Mouse (Mus musculus) B cell, adult 2 months (primary cell): Measurements from ENCODE around the gene F5.

Experiments used
- DNase-seq, 2 experiments: peaks; one replicate each; pipeline ENCODE4 v3.0.0; 2022

The F5 gene

DNA sequence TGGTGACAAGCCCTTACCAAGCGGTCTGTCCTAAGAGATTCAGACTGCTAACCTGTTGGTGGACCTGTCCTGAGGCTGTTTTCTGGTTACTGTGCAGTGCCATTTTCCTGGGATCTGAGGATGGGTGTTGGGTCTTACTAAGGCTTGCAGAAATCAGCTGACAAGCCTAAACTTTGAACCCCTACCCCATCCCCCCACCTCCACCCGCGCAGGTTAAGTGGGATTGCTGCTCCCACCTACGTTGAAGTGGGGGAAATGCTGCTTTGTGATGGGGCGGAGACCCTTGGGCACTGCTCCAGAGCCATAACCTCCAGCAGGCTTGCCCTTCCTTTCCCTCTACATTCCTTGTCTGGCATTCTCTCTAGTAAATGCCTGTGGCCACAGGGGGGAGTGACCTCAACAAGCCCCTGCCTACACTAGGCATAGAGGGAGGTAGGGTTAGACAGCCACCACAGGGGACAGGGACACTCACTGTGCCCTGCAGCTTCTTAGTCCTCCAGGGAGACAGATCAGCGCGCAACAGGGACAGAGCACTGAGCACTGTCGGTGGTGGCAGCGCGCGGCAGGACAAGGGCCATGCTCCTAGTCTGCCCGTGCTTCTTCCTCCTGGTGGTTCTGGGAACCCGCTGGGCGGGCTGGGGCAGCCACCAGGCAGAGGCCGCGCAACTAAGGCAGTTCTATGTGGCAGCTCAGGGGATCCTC, at the start of gene F5:
TSS of gene F5 (plus strand) at position 452 of the 702 bp plus-strand sequence.
- no peak for DNase-seq

DNA sequence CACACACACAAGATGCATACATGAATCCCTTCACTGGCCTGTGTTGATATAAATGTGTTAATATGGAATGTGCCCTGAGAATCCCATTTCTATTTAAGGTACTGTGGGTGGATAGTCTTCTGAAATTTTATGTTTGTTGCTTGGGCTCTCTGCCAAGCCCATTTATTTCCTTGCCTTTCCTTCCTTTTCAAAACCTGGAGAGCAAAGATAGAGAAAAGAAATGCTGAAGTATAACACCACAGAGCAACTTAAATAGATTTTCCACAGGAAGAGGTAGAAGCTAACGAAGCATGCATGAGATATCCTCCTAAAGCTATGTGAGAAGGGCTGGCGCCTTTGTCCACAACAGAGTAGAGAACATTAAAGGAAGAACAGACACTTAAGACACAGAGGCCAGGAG, 41.9 kb upstream of the F5 start:
- DNase-seq: no peak

DNA sequence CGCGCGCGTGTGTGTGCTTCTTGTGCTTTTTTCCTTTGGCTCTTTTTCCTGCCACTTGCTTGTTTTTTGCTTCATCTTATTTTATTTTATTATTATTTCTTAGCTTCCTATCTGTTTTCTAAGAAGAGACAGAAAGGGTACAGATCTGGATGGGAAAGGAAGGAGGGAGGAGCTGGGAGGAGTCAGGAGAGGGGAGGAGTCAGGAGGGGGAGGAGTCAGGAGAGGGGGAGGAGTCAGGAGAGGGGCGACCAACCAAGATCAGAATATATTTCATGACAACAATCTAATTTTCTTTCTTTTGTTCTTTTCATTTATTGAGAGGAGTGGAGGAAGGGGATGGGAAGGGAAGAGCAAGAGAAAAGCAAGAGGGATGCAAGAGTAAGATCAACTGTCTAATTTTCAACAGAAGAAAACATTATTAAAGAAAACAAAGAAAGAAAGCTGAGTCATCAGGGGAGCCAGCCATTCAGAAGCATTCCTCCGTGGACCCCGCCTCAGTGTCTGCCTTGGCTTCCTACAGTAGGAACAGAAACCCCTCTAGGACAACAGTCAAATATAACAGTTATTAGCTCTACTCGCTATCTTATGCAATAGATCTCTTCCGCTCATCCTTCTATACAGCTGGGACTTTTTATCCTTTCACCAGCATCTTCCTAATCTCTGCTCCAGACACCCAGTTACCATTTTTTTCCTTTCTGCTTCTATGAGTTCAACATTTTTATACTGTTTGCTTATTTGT, 40.9 kb upstream of the F5 start:
- no peak for DNase-seq

DNA sequence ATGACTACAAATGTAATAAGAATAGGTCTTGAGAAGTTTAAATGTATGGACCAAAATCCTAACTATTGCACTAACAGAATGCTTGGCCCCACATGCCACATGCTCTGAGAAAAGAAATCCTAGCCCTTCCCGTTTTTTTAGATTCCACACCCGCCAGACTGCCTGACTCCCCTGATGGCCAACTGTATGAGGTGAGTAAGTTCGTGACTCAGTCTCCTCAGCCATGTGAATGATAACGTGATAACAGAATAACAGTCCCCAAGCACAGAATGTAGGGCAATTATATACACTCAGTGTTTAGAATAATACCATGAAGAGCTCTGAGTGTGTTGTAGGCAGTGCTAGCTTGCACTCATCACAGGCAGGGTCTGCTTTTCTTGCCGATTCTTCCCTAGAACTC, 37.4 kb upstream of the F5 start:
- DNase-seq: no peak

DNA sequence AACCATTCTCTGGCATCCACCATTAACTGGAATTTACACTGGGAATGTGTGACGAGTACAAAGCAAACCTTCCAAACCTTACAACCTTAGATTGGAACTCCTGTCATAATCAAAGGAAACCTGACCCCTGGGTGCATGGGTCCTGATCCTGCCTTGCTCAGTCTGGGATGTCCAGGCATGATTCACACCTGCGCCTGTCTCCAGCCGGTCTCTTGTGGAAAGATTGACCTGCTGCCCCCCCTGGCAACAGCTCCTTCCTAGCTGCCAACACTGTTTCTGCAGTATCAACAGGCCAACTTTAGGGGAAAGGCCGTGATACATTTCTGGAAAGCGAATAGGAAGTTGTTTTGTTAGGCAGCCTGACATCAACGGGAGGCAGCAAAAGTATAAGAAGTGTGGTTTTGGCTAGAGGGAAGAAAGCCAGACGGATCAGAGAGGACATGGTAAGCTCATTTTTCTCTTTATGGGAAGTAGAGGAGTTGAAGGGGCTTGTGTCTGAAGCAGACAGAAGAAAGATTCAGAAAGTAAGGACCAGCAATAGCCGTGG, 36.6 kb upstream of the F5 start, which contains the start of gene Selp:
TSS of gene Selp (plus strand) at position 318 of the 547 bp plus-strand sequence.
- no peak for DNase-seq

DNA sequence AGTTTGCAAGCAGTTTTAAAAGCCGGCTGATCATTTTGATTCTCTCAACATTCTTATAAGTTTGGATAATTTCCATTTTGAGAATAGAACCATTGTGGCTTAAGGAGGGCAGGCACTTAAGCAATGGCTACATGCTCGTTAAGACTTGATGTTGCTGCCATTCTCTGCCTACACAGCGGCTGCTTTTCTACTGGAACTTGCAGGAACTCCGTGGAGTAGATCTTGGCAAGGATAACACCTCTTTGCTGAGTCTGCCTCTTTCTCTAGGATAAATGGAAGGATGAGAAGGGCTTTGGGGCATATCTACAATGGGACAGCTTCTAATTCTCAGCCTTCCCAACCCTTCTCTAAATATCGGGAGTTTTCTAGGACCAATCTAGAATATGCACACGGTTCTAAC, 36.0 kb upstream of the F5 start:
- no peak for DNase-seq

DNA sequence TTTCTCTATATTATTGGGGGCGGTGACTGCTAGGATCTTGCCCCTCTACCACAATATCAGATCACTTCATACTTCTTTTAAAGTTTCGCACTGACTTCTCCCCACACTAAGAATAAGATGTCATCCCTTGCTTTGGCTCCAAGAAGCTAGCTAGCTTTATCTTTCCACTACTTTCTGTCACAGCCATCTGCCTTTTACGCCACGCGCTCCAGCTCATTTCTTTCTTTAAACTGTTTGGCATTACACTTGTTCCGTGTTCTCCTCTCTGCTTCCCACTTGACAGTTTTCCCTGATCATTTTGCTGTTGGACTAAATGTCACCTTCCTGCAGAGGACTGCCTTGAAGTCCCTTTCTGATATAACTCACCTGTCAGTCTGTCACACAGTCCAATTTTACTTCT, 33.8 kb upstream of the F5 start:
- DNase-seq: no peak

DNA sequence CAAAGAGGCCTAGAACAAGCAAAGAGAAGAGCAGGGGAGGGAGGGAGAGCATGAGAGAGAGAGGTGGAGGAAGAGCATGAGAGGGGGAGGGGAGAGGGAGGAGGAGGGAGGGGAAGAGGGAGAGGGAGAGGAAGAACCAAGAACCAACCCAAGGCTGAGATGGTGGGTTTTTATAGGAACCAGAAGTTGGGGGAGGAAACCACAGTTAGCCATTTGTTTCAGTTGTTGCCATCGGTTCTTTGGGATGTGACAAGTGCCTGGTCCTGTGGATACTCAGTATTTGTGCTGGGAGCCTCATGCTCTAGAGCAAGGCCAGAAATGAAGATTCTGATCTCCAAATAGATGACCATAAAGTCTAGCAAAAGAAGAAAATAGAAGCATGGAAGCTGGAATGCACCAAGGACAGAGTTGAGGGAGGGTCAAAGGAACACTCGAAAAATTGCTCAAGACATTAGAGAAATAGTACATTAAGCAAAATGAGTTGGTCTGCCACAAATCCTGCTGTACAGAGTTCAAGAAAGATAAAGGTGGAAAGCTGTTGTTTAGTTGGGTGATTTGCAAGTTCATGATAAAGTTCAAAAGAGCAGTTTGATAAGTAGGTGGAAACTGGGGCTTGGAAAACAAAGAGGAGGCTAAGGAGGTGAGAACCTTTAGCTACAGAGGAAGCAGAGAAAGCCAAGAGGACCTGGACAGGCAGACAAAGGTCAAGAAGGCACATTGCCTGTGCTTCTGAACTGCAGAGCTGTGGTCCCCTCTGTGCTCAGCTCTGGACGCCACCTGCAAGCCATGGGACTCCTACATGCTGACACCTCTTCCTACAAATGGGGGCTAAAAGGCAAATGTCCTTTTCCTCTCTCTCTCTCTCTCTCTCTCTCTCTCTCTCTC, 31.5 kb upstream of the F5 start:
- DNase-seq: no peak

DNA sequence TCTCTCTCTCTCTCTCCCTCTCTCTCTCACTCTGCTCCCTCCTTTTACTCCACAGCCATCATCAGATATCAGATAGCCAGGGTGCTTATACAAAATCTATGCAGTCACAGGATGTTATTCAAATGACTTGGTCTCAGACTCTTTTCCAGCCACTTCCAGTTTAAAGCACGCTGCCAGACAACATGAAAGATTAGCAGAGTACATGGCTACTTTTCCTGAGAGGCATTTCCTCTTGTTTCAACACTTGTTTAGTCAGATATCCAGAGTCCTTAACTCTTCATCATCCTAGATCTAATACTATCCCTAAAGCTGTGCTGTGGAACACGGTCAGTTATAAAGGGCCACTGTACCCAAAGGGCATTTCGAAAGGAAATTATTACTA, 30.9 kb upstream of the F5 start:
- DNase-seq: no peak

DNA sequence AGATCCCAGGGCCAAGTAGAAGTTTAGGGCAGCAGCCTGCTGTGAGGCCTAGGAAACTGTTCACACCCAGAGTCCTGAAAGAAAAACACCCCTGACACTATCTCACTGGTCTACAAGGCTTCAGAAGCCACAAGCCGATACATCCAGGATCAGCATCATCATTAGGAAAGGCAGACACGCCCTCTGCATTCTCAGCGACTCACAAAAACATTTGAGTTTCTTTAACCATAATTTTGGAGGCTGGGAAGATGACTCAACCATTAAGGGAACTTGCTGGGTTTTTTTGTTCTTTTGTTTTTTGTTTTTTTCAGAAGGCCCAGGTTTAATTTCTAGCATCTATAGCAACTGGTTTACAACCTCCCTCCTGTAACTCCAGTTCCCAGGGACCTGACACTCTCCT, 27.8 kb upstream of the F5 start:
- DNase-seq: no peak

DNA sequence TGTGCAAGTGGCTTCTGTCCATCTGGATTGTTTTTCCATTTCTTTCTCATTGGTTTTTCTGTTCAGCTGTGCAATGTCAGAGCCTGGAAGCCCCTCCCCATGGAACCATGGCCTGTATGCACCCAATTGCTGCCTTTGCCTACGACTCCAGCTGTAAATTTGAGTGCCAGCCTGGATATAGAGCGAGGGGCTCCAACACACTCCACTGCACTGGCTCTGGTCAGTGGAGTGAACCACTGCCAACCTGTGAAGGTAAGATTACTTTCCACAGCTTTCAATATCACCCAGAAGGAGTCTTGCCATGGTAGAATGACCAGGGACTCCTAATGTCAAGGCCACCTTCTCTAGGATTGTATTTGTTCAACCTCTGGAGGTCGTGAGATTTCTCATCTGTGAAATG, 21.6 kb upstream of the F5 start:
- DNase-seq: no peak

DNA sequence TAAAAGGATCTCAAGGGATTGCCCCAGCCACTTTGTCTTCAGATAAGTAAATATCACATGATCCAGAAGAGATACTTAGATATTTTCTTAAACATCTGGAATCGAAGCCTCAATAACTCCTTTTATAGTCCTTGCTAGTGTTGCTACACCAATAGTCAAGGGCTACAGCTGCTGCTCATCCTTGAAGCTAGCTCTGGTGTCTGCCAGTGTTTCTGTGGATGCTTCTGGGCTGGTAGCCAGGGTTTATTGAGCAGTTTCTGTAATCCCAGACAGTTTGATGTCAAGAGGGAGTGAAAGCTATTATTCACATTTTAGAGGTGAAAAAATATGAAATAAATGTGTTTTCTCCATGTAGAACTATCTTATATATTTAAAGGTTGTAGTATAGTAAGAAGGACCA, 19.0 kb upstream of the F5 start:
- DNase-seq: no peak

DNA sequence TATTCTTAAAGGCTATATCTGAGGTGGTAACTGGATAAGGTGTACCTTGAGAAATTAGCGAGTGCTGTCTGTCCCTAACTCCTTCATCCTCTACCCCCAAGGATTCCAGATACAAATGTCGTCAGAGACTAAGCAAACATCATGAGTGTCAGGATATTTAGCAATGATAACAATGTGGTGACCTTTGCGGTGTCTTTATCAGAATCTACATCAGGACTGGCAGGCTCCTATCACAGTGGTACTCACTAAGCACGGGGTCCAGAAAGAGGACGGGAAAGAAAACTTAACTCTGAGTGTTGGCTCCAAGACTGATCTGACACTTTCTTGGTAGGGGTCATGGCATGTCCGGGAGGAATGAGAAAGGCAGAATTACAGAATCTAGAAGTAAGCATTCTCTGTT, 17.5 kb upstream of the F5 start:
- no peak for DNase-seq

DNA sequence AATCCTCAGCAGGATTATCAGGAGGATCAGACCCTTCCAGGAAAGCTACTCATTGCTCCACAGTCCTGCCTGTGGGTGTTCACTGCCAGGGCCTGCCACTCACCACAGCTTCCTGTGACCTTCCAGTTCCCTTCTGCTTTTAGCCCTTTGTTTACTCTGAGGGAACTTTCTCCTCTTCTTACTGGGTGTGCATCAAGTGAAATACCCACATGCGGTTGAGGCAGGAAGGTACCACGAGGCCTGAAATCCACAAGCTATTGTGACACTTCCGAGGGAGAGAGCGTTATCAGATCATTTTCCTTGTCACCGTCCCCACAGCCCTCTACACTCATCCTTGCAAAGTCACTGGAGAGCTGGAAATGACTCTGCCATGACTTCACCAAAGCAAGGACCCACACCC, 16.3 kb upstream of the F5 start:
- DNase-seq: peak; percentile 58 to 60

DNA sequence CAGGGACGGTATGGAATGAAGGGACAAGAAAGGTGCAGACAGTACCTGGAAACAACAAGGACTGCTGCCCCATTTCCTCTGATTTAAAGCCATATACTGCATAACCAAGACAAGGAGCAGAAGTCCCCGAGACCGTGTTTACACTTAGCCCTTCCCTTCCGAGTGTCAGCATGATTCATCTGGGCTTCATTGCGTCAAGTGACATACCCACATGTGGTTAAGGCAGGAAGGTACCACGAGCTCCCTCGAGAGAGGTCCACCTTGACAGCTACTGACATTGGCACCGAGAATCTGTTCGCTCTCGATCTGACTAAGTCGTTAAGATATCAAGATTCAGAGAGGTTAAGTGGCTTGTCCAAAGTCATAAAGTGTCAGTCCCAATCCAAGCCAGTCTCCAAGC, 15.7 kb upstream of the F5 start:
- DNase-seq: peak; percentile 75 to 80

DNA sequence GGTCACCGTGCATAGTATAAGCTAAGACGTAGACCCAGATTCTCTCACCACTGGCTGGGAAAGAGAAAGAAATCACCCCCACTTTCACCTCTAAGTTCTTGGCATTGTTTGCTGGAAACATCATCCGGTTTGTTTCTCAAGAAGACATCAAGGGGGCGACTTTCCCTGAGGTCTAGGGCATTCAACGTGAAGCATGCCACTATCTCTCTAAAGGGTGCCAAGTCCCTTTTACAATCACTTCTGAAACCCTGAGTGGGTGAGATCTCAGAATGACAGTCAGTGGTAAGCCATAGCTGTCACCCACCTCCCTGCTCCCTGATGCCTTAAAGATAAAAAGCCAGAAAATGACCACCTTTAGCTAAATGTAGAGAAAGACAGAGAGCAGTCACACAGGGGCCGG, 15.0 kb upstream of the F5 start:
- DNase-seq: no peak

DNA sequence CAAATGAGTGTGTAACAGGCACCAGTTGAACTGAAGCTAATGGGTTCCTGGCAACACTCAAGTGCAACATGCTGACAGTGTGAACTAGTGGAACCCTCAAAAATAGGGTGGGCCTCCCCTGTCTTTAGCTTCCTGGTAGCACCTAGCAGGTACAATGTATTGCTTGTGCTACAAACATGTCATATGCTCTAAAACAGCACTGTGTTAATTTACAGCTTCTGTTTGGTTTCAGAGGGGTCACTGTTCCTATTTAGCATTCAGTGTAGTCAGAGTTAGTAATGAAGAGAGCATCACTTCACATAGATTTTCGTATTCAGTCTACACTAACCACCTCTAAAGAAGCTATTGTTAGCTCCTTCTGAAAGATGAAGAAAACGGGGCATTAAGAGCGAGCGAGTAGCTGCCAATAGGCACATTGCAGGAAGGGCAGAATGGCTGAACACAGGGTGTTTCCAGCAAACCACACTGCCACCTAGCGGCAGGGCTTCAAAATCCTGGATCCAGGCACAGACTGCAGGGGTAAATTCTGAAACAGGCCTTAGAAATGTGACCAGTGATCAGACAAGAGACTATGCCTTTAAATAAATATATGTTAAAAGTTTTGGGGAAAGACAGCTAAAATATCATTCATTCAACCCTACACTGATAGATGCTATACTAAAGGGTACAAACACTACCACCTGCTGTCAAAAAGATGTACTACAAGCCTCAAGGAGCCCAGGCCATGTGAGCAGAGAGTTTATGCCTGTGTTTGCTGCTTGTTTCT, 13.1 kb upstream of the F5 start:
- DNase-seq: peak; percentile 92 to 94

DNA sequence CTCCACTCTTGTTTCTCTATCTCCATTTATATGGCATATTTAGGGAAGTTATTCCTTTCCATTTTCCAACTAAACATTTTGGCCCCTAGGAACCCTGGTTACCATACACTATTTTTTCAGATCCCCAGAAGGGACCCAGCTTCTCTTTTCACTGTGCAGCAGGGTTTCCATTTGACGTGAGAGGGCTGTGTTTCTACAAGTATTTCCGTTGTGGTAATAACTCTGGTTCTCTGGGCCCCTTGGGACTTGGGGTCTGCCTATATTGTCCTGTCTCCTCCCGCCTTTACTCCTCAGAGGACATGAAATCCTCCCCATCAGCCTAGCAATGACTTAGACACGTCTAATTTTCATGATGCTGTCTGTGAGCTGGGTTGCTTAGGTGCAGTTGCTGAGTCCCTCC, 12.2 kb upstream of the F5 start:
- peak; percentile 43 to 50 for DNase-seq

DNA sequence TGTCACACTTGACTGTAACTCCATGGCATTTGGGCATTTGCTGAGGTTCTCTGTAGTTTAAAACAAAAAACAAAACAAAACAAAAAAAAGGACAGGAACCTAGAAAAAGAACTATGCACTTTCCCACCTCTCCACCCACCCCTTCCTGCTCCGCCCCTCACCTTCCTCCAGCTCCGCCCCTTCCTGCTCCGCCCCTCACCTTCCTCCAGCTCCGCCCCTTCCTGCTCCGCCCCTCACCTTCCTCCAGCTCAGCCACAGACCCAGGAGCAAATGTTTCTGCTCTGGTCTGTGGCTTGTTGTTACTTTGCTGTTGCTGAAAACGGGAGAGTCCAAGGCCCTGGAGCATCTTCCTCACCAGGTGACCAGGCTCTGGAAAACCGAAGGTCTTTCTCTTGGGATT, 2.6 kb upstream of the F5 start:
- DNase-seq: peak; percentile 73 to 76

DNA sequence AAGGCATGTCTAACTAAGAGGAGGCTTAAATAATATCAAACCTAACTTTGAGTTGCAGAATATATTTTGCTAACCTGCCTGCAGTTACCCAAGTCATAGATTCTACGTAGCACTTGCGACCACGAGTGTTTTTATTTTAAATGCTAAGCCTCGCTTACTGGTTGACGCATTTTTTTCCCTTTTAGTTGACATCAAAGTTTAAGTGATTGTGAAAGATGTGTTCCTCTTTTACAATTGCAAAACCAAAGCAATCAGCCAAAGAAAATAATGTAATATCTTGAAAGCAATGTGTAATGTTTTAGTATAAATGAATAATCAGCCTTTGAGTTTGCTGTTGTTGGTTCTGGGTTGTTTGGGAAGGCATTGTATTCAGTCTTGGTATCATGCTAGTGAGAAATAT, 1.2 kb downstream of the F5 start:
- no peak for DNase-seq

DNA sequence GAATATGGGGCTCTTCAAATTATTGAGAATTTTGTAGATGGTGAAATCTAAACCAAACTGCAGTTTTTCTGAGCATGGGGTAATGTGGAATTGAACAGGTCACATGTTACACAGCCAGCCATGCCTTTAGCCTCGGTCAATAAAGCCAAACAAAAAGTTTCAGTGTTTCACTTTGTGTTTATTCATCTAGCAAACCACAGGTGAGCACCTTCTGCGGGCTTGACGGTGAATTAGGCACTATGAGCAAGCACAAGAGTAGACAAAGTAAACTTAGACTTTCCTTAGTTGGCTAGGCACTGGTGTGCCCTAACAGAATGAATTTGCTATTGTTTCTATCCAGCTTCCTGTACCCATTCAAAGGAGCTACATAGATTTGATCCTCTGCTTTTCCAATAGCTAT, 3.3 kb downstream of the F5 start:
- DNase-seq: no peak

DNA sequence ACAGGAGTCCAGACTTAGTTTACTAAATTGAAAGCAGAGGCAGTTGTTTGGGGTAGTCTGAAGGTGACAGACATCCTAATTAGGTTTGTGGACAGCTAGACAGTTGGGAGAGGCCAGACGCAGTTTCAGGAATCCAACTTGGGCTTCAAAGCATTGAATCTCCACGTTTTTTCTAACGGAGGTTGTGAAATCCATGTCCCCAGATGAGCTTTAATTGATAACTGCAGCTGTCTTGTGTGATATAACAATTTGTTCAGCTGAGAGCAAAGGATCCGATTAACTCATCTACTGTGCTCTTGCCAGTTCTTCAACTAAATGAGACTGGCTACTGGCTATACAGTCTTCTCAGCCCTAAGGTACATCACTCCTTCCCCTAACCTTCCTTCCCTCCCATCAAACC, 6.9 kb downstream of the F5 start:
- no peak for DNase-seq

DNA sequence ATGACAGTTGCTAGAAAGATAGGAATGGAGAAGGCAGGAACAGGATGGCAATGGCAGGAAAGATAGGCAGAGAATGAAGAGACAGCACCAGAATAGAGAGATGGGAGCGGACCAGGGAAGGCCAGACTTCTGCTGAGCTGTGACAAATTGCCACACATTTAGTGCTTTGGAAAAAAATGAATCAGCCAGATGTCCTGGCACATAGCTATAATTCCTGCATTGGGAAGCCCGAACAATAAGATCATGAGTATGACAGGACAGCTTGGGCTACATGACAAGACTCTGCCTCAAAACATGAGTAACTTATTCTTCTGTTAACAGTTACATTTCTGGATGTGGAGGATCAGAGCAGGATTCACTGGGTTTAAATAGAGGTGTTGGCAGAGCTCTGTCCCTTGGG, 8.1 kb downstream of the F5 start:
- DNase-seq: no peak
